Mouse (Mus musculus) forebrain, embryonic 12.5 days (tissue): ENCODE data around the gene Galnt12. TPM values are rescaled to one million over a fixed set of nuclear protein-coding genes. Genes with fewer than 3 reads are reported as not detected.

Source experiments
- polyA plus RNA-seq: library from polyadenylated mRNA; unstranded; fragments of >200 nt; fragmentation: Nextera tagmentation; extraction: Ambion mirVana; gene quantifications from 2 replicates; pipeline ENCODE4 v1.2.1, GENCODE M21; 2016

Galnt12 gene
- polyA plus RNA-seq, 1 experiment from 2014 or later, result 4.4 TPM

Other genes starting within 250 kb of the Galnt12 start
- 0.51 and 0.53 TPM in 2 replicates for gene Gabbr2, start 100.0 kb upstream of the Galnt12 start, polyA plus RNA-seq
- 5.6 and 6.1 TPM in 2 replicates for gene Anks6, start 34.5 kb upstream of the Galnt12 start, polyA plus RNA-seq
- gene Col15a1, start 116.3 kb downstream of the Galnt12 start, polyA plus RNA-seq, result 4.5 and 5.2 TPM in 2 replicates